Mouse (Mus musculus) testis, postnatal 10 days (tissue): ENCODE results near the gene Flt3.

ENCODE experiments used
- DNase-seq: peaks from one replicate; pipeline ENCODE4 v3.0.0; 2021; ENCODE audit warnings: low spot score

The Flt3 gene

DNA sequence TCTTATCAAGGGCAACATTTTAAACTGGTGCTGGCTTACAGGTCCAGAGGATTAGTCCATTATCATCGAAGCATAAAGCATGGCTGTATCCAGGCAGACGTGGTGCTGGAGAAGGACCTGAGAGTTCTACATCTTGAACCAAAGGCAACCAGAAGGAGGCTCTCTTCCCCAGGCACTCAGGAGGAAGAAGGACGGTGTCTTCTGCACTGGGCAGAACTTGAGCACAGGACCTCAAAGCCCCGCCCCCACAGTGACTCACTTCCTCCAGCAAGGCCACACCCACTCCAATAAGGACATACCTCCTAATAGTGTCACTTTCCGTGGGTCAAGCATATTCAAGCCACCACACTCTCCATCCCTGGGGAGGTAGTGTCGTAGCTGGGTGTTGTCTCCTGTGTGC lies 10.3 kb upstream of the Flt3 start:
- peak; percentile 47 for DNase-seq

DNA sequence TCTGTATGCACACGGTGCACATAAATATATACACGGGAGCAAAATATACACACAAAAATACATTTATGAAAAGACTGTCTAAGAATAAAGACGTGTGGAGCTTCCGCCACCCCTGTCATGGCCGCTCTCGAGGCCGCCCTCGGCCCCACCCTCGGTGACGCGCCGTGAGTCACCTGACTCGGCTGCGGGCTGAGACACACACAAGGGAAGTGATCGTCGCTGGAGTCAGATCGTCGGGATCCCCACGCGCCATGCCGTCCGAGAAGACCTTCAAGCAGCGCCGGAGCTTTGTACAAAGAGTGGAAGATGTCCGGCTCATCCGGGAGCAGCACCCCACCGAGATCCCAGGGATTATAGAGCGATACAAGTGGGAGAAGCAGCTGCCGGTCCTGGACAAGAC lies 8.4 kb upstream of the Flt3 start:
- DNase-seq, result peak; percentile 44

DNA sequence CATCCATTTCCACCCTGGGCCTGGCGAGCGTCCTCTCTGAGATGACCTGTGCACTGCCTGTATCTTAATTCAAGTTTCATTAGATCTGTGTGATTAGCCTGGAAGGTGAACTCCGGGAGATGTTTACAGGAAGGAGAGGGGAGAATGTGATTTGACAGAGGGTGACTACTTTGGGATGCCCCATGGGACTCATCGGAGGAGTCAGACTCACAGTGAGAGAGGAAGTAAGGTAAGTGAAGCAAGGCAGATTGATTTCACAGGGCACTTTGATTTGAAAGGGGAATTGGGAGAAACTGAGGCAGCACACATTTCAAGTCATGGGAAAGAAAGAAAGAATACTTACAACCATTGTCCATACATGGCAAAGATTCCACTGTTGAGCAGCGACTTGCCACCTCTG lies 5.8 kb upstream of the Flt3 start:
- no peak for DNase-seq

DNA sequence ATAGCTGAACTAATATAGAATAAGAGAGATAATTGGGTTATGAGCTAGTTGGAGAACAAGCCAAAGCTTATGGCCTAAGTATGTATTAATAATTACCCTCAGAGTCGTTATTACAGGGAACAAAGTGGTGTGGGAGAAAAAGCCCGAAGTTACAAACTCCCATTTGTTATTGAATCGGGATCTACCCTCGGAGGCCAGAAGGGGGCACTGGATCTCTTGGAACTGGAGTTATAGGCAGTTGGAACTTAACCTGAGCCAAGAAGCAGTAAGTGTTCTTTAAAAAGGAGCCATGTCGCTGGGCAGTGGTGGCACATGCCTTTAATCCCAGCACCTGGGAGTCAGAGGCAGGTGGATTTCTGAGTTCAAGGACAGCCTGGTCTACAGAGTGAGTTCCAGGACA lies 2.2 kb upstream of the Flt3 start:
- peak; percentile 76 for DNase-seq

DNA sequence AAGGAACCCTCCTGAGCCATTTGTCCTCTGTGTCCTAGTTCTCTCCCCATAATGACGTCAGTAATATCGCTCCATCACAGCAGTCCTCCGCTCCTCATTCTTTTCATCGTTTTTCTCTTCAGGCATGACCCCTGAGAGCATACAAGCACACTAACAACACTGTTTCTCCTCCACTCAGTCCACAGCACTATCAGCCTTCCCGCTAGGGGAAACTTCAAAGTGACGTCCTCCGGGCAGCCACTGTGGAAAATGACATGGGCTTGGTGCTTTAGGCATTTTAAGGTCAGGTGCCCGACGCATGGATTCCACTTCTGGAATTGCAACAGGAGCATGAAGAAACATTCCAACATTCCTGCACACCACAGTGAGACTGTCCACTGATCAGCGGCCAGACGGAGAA lies 735 bp upstream of the Flt3 start:
- DNase-seq, result no peak

DNA sequence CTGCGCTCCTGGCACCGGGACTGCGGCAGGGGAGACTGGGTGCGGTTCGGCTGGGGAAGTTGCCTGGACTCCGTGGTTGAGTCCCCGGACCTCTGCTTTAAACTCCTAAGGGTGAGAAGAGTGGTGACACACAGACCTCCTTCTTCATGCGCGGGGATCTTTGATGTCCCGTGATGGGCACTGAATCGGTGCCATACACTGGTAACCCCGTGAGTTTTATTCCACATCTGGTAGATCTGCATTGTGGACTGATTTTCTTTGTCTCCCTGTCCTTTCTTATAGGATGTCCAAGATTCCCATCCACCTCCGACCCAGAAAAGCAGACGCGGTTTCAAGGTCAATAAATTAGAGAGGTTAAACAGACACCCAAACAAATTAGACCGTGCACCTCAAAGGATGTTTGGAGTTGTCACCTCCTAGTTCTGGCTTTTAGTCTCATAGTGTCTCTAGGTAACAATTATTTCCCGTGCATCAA lies 253 bp upstream of the Flt3 start:
- DNase-seq, result no peak

DNA sequence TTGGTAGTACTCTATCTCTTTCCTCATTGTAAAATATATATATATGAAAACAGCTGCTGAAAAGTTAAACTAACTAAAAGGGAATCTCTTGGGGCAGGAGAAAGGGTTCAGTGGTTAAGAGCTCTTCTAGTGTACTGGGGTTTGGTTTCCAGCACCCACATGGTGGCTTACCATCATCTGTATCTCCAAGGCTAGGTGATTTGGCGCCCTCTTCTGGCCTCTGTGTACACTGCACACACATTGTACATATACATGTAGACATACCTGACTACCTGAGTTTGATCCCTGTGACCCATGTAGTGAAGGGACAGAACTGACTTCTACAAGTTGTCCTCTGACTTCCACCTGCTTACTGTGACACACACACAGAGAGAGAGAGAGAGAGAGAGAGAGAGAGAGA lies 5.2 kb downstream of the Flt3 start:
- no peak for DNase-seq

DNA sequence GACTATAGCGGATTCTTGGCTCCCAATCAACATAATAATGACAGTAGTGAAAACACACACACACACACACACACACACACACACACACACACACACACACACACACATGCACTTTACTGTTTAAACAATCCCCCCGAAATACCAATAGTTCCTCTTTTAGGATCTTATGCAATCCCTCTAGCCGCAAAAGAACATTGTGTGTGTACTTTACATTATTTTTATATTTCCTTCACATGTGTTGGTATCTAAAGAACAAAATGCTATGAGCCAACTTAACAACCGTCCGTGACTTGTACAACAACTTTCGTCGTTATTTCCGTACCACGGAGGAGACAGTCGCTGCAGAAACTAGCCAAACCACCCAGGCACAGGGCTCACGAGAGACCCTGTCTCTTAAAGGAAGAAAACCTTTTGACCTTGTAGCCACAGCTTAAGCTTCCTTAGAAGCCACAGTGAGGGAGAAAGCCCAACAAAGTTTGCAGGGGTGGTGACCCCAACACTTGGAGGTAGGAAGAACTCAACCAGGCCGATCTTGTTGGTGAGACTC lies 7.5 kb downstream of the Flt3 start:
- no peak for DNase-seq

DNA sequence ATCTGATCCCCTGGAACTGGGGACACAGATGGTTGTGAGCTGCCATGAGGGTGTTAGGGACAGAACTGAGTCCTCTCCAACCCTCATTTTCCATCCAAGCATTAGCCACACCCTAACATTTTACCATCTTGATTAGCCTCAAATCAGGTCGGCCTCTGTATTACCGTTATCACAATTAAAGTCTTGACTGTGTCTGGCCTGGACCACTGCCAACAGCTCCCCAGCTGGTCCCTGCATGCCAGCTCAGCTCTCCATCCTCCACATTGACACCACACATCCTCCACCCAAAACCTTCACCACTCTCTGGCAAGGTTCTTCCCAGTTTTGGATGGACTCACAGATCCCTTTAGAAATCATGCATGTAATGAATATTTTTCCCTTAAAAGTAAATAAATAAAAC lies 9.5 kb downstream of the Flt3 start:
- DNase-seq, result no peak

DNA sequence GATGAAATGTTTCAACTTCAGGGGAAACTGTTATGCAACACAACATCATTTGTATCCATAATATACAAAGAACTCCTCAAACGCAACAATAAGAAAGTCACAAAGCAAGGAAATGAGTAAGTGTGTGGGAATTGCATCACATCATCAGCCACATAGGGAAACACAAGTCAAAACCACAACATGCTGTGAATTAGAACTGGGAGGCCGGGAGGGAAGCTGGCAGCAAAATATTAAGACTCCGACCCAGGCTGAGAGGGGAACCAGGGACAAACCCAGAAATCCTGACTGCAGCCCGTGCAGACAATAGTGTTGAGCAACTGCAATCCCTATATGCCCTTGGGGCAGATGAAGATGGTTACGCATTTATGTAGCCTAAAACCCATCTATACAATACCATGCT lies 11.2 kb downstream of the Flt3 start:
- DNase-seq, result no peak

DNA sequence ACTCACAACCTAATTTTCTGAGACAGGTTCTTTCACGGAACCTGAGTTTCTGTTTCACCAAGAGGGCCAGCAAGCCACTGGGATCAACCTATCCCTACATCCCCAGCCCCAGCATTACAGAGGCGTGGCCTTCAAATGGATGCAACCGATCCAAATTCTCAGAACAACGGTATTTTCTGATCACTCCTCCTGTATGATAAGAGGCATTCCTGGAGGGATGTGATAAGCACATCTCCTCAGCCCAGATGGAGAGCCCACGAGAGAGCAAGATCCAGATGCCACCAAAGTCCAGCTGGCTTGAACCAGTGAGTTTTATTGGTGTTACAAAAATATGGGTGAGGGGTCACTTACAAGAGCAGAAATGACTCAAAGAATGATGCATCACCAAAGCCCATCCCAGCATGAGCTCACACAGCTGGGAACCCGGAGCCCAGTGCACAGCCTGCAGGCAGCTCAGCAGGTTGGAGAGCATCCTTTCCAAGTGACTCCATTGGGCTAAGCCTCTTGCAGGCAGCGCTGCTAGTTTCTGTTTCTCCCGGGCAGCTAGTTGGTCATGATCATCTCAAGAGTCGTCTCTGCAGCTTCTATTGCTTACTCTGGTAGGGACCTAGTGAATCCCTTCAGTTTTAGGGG lies 11.8 kb downstream of the Flt3 start:
- DNase-seq, result no peak

DNA sequence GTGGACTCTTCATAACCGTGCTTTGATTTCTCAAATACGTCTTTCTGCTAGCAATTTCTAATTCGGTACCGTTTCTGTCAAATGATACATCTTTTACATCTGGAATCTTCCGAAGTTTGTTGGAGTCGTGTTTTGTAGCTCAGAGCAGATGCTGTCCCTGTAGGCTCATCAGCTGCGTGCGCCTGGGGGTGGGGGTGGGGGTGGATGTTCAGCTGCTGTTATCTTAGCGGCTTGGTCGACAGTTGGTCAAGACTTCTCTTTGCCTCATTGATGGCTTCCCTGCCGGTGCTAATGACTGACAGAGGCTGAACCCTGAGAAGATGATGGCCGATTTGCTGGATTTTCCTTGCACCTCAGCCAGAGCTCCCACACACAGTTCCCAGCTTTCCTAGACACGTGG lies 13.4 kb downstream of the Flt3 start:
- DNase-seq, result no peak

DNA sequence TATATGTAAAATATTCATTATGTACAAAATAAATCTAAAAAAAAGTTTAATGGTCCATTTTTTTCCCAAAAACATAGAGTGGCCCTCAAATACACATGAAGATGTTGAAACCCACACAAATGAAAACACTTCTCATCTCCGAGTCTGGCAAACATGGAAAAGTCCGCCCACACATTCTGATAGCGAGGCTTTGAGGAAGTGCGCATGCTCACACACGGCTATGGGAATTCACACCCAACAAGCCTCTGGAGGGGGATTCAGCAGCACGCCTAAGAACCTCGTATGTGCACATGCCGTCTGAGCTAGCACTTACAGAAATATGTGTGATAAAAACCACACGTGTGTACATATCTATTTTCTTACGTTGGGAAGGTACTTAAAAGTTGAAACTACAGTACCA lies 18.9 kb downstream of the Flt3 start:
- DNase-seq, result no peak

DNA sequence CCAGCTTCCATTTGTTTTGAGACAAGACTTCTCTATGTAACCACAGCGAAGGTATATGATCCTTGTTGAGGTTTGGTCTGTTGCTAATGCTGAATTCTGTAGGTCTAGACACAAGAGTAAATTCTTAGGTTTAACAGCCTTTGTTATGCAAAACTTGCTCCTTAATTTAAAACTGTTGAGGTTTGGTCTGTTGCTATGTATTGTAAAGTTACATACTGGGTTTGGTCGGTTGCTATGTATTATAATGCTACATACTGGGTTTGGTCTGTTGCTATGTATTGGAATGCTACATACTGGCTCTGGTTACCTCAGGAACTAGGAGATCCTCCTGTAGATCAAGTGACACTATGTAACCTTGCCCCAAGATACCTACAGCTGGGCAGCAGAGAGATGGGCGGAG lies 20.8 kb downstream of the Flt3 start:
- DNase-seq, result no peak

DNA sequence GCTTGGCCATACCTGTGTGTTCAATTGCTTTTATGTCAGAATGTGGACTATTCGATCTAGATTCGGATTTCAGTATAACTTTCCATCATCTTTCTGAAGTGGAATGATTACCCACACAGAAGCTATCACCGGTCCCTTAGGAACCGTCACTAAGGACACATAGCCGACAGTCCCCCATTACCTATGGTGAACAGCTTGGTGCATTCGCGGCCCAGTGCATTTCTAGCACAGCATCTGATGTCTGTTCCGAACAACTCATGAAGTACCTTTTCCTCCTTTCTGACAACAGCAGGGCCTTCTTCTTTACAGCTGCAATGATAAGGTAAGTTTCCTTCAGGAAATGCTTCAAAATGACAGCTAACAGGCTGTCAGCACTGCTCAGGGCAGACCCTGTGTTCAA lies 30.0 kb downstream of the Flt3 start:
- DNase-seq, result no peak

DNA sequence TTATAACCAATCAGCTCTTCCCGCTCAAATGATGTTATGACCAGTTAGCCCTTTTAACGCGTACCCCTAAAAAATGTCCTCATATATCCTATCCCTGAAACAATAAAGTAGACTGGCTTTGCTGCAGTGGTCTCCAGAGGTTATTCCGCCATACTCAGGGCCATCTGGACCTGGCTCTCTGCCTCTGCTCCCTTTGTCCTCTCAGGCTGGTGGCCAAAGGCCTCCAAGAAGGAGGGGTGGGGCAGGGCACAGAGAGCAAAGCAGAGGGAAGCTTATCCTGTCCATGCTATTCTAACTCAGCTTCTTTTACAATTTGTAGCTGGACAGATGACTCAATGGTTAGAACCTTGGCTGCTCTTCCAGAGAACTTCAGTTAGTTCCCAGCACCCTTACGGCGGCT lies 32.1 kb downstream of the Flt3 start:
- no peak for DNase-seq

DNA sequence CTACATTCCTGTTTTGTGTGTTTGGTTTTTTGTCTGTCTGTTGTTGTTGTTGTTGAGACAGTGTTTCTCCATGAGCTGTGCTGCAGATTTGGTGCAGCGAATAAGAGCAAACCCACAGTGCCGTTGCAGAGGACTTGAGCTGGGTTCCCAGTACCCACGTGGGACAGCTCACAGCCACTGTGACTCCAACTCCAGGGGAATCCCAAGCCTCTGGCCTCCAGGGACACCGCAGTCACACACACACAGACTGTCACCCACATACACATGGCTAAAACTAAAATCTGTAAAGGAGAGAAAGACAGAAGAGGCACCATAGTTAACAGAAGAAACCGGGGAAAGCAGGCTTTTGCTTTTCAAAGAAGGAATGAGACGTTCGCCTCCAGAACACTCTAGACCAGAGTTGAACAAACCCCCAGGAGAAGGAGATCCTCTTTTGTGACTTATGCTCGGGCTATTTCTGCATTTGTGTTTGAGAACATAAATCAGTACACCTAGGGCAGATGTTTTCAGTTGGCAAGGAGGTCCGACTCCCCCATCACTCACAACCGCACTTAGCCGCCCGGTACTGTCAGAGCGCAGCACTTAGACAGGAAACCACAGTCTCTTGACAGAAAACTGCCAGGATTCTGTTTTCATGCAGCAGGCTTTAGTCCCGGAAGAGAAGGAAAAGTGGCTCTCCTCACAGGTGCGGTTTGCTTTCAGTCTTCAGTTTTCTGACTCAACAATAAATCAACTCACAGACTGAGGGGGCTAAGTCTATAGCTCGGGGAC lies 34.1 kb downstream of the Flt3 start:
- no peak for DNase-seq

DNA sequence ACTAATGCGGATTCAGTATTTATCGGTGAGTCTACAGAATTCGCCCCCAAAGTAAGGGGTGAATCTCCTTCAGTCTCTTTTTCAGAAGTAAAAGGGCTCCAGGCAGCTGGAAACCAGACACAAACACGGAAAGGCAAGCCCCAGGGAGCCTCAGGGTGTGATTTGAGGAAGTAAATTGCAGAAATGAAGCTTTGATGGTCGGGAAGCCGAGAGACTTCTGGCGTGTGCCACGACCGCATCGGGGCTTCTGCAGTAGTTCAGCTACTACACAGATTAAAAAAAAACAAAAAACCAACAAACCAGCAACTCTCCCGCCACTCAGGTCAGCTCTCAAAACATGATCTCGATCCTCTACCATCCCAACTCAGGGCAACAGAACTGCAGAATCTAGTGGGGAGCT lies 37.2 kb downstream of the Flt3 start:
- no peak for DNase-seq

DNA sequence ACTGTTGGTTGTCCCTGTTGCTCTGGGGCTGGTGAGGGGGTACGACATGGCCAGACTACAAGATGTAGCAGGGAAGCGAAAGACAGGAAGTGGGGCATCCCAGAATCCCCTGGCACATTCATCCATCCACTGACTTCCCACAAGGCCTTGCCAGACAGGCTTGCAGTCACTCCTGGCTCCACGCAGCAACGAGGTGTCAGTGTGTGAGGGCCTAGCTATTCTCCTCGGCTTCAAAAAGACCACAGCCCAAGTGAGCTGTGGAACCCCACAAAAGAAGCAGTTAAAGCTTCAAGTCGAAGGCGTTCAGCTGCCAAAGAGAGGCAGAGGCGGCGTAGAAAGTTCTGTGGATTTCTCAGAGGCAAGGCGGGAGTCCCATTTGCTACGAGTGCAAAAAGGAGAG lies 41.8 kb downstream of the Flt3 start:
- no peak for DNase-seq

DNA sequence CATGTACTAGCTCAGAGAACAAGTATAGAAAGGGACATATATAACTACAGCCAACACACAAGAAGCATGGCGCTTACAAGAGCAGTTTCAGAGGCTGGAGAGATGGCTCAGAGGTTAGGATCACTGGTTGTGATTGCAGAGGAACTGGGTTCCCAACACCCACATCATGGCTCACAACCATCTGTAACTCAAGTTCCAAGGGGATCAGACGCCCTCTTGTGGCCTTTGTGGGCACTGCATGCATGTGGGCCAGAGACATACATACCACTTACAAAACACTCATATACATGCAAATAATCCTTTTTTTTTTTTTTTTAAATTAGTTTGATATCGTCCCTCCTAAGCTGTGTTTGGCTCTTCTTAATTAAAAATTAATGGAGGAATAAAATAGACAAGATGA lies 42.8 kb downstream of the Flt3 start:
- peak; percentile 58 for DNase-seq

DNA sequence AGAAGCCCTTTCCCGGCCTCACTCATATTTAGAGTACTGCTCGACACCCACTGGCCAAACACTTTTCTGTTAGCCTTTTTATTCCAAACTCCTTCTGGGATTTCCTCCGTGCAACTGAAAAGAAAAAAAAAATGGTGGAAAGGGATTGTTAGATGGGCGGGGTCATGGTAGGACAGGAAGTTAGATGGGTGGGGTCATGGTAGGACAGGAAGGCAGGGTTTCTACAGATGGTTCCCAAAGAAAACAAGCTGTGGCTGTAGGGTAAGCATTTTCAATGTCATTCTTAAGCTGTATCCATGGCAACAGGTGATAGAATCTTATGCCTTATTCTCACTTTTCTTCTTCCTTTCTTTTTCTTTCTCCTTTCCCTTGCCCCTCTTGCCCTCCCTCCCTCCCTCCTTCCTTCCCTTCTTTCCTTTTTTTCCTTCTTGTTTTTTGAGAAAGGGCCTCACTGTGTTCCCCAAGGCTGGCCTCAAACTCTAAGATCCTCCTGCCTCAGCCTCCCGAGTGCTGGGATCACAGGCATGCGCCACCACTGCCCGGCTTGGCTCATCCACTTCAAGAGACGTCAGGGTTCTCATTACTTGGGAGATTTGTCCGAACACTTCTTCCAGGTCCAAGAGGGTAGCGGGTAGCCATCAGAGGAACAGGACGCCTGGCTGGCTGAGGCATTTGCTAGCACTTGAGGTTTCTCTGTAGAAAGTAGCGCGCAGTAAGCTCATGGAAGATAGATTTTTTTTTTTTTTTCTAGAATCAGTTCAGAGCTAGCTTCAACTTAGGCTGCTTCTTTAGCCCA lies 43.8 kb downstream of the Flt3 start:
- DNase-seq, result no peak

DNA sequence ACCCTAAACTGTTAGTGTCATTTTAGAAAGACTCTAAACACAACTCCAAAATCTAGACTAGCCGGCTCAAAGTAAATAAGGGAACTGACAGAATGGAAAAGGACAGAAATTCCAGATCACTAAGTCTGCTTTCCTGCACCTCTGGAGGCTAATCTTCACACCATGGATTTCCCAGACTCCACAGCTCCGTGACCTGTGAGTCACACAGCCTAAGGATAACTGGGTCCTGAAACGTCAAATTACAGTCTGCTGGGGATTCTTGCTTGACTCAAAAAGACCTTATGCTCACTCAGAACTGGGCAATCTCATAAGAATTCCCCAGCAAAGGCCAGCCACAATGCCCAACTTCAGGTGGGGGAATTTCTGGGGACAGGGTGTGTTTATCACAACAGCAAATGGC lies 44.5 kb downstream of the Flt3 start:
- no peak for DNase-seq

DNA sequence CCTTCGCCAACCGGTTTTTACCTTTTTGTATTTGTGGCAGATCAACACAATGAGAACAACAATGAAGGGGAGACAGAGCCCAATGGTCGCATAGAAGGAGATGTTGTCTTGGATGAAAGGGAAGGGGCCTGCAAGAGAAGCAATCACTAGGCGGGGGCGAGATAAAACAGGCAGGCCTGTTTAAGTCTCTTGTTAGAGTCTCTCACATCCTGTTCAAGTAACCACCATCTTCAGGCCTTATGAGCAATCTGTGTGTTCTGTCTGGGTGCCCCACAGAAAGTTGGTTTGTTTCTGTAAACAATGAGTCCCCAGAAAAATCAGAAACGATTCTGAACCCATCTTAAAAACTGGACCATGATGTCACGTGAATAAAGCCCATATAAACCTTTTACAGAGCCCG lies 45.3 kb downstream of the Flt3 start:
- no peak for DNase-seq
